Mouse (Mus musculus): ENCODE results near the gene Poc1a.

Poc1a gene

DNA sequence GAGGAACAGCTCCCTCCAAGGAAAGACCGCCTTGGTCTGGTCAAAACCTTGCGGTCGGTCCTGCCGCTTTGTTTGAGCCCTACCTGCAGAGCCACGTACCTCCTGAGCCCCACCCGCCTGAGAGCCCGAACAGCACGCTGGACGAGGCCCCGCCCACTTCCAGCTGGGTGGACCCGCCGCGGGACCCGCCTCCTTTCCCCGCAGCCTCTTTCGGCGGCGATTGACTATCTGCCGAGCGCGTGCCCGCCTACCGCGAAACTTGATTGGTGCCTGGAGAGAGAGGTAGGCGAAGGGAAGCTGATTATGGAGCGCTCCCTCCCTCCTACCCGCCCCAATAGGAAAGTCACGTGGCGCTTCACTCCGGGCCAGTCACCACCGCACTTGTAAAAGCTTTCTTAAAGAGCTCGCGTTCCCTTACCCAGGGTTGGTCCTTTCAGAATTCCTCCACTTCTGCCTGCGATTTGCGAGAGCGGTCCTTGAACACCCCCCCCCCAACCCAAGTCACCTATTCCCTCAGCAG lies 86.8 kb downstream of the Poc1a start:
- in situ Hi-C loops (cut with MseI, MboI): no loop called here

DNA sequence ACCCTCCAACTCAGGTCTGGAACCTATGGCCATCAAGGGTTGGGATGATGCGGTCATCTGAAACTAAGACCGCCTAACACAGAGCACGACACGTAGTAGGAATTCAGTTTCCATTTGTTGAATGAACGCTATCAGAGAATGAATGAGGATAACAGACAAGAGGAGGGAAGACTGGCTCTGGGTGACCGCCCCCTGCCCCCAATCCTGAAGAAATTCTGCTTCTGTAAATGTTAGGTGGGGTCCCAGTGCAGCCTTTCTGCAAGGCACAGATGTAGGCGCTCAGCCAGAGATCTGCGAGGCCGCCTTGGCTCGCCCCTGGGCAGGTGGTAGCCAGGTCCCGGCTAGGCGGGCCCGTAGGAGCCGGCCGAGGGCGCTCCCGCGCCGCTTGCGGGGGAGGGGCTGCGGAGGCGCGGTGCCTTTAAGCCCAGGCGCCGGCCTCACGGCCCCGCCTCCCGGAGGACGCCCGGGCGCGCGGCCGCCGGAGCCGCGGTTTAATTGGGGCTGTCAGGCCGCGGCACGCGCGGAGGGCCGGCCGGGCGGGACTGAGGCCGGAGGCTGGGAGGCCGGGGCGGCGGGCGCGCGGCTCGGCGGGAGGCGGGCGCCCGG lies 87.4 kb downstream of the Poc1a start, which contains the start of gene Dusp7:
TSS of gene Dusp7 (plus strand) at position 521 of the 606 bp plus-strand sequence.
- in situ Hi-C loops (cut with MseI, MboI): no loop called here

DNA sequence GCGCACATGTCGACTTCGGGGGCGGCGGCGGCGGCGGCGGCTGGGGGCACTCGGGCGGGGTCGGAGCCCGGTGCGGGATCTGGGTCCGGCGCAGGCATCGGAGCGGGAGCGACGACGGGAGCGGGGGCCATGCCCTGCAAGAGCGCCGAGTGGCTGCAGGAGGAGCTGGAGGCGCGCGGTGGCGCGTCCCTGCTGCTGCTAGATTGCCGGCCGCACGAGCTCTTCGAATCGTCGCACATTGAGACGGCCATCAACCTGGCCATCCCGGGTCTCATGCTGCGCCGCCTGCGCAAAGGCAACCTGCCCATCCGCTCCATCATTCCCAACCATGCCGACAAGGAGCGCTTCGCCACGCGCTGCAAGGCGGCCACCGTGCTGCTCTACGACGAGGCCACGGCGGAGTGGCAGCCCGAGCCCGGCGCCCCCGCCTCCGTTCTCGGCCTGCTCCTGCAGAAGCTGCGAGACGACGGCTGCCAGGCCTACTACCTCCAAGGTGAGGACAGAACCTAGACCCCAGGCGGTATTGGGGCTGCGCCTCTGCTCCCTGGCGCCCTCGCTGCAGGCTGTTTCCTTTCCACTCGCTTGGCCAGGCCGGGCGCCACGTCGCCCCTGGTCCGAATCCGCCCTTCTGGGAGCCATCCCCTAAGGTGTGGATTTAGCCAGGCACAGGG lies 88.1 kb downstream of the Poc1a start:
- in situ Hi-C loops (cut with MseI, MboI): no loop called here

DNA sequence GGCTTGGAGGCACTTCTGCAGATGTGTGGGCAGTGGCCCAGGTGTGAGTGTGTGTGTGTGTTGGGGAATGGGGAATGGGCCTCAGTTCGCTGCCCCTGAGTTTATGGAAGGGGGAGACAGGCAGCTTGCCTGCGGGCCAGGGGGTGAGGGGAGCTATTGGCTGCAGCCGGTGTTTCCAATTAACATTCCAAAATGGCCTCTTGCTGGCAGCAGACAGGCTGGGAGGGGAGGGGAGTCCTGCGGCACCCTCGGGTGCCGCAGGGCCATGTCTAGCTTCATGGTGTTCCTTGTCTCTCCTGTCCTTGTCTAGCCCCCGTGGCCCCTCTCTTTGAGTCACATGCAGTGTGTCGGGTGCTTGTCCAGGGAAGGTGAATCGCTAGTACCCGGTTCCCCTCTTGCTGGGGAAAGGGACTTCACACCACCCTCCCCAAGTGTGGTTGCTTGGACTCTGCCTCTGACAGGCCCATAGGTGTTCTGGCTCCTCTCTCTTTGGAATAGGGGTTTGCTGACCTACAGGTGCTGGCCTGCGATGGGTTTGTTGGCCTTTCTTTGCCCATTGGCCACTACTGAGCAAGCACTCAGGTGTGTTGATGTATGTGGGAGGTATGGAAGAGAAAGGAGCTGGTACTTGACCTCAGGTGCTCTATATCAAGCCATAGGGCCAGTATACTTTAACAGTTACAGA lies 89.1 kb downstream of the Poc1a start:
- in situ Hi-C loops (cut with MseI, MboI): no loop called here

DNA sequence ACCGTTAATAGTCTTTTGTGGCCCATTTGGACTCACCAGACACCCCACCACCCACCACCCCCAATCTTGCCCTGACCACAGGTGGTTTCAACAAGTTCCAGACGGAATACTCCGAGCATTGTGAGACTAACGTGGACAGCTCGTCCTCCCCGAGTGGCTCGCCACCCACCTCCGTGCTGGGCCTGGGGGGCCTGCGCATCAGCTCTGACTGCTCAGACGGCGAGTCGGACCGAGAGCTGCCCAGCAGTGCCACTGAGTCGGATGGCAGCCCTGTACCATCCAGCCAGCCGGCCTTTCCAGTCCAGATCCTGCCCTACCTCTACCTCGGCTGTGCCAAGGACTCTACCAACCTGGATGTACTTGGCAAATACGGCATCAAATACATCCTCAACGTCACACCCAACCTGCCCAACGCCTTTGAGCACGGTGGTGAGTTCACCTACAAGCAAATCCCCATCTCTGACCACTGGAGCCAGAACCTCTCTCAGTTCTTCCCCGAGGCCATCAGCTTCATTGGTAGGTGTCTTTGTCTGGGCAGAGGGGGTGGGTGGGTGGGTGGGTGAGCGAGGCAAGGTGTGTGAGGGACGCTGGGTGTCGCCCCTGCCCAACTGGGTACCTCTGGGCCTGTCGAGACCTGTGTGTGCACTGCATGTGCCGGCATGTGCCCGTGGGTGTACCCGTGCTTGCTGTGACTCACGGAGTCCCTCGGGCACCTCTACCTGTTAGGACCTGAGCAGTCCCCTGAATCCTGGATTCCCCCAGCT lies 89.9 kb downstream of the Poc1a start:
- in situ Hi-C loops (cut with MseI, MboI): no loop called here

DNA sequence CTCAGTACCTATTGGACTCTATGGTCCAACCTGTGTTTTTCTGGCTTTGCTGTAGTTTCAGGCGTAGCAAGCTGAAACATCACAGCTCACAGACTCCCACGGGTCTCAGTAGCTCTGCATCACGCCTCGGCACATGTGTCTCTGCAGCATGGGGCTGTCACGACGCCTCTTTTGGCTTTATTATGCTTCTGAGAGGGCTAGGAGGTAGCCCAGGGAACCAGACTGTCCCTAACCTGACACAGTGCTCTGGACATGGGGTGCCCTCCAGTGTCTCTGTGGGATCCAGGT lies 90.5 kb downstream of the Poc1a start:
- in situ Hi-C loops (cut with MseI, MboI): no loop called here

DNA sequence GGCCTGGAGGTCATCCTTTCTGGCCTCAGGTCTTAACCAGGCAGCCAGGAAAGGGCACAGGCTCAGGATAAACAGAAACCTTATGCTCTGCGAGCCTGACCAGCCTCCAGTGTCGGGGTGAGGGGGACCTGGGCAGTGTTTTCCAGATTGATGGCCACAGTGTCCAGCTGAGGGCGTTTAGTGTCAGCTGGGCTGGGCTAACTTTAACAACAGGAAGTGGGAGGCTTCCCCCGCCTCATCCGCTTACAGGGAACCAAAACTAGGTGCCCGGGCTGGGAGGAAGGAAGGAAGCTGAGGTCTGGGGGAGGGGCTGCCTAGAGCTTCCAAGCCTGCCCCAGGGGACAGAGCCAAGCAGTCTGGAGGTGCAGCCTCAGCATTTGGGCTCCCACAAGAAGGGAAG lies 90.9 kb downstream of the Poc1a start:
- in situ Hi-C loops (cut with MseI, MboI): no loop called here

DNA sequence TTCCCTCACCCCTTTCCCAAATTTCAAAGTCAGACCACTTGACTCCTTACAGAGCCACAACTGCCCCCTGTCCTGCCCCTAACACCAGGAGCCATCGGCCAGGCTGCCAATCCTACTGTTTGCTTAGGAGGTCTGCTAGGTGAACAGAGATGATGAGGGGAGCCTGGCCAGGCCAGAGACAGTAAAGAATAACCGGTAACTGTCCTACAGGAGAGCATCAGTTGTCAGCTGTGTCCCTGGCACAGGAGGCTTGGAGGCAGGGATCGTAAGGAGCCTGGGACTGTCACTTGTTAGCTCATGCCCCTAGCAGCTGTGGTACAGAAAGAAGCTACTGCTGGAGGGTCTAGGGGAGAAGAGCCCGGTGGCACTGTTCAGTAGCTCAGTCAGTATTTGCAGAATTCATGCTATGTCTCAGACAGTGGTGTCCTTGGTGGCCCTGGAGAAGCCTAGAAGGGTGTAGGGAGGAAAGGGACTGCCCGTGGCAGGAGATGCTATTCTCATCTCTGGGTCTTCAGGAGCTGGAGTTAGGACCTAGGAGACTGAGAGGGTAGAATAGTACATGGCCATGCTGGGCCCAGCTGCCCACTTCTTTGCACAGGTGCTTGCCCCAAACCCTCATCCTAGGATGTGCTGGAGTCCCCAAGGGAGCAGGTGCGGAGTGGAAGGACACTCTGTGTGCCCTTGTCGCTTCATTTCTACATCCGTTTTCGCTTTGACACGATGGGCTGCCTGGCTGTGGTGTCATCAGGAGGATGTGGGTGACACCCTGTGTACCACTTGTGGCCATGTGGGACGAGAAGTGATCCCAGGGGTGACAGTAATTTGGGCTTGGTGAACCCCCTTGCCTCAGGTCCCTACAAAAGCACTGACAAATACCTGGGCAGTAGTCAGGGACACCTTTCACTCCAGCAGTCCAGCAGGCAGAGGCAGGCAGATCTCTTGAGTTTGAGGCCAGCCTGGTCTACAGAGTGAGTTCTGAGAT lies 91.9 kb downstream of the Poc1a start:
- in situ Hi-C loops (cut with MseI, MboI): no loop called here

DNA sequence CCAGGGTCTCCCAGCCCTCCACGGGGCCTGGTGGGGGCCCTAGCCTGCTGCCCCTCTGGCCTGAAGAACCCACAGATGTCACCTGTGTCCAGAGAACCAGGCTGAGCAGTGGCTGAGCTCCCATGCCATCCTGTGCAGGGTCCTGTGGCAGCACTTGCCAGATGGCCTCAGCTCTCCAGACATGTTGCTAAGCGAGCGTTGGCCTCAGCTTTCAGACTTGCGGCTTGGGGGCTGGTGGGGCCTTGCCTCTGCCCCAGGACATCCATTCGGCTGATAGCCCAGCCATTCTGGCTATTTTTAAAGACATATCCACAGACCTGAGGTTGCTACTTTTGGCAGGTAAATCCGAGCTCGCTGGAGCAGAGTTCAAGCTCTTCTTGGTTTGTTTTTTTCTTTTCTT lies 93.1 kb downstream of the Poc1a start:
- in situ Hi-C loops (cut with MseI, MboI): no loop called here

DNA sequence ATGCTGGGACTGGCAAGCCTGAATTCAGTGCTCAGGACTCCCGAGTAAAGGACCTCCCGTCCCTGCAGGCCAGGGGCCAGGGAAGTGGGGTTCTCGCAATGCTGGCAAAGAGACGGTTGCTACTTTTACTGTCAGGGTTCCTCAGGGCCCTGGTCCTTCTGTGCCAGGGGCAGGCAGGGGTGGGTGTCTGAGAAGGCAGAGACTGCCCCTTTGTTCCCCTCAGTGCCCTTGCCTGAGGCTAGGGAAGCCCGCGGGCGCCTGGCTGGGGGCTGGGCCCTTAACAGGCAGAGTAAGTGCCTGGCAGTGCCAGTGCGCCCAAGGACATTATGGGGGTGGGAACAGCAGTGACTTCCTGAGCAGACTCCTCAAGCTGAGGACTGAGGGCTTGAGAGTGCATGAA lies 96.4 kb downstream of the Poc1a start:
- in situ Hi-C loops (cut with MseI, MboI): no loop called here

DNA sequence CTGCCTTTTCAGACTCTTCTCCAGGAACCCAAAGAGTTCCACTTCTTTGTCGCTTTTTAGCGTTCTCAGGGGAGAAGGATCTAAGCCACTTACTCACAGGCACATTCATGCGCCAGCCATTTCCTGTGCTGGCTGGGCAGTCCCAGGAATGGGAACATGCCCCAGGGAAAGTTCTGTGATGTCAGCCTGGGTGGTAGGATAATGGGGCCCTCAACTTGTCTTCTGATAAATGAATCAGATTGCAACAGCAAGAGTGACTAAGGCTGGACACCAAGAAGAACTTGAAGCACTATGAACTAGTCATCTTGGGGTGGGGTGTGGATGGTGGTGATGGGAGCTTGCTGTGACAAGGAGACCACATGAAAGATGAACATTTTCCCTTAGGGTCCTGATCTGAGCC lies 97.2 kb downstream of the Poc1a start:
- in situ Hi-C loops (cut with MseI, MboI): no loop called here

DNA sequence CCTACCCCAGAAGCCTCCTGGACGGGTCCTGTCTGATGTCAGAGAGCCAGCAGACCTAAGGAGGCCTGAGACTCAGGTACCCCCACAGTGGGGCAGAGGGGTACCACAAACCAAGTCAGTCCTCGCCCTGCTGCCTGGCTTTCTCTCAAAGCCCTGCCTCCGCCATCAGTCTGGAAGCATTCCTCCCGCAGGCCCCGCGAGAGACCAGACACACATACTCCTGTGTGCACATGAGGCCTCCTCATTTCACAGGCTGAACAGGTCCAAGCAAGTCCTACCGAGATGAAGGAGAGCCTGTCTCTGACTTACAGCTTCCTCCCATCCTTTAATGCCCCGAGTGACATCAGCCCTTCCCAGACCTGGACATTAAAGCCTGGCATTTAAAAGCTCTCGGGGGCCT lies 97.9 kb downstream of the Poc1a start:
- in situ Hi-C loops (cut with MseI, MboI): no loop called here

DNA sequence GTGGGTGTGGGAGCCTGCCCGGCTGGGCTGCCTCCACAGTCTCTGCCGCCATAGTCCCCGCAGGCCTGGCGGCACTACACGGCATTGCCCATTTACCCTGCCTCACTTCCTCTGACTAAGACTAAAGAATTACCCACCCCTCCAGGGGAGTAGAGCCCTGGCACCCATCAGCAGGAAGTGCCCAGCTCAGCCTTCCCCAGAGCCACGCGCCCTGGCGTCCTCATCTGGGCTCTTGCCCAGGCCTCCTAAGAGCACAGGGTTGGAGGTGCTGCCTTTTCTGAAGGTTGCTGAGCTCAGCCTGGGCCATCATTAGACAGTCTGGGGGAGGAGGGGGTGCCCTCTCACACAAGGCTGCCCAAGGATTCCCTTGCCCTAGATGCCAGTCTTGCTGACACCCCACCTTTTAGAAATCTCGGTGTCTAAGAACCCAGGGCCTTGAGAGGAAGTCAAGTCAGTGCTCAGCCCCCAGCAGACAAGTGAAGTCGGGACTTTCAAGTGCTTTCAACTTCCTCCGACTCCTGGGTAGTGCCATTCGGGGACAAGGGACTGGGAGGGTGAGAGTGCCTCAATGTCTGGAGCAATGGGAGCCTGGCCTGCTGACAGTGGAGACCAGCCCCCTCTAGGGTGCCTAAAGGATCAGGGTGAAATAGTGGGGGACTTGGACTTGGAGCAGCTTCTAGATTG lies 105.5 kb downstream of the Poc1a start:
- in situ Hi-C loops (cut with MseI, MboI): no loop called here

DNA sequence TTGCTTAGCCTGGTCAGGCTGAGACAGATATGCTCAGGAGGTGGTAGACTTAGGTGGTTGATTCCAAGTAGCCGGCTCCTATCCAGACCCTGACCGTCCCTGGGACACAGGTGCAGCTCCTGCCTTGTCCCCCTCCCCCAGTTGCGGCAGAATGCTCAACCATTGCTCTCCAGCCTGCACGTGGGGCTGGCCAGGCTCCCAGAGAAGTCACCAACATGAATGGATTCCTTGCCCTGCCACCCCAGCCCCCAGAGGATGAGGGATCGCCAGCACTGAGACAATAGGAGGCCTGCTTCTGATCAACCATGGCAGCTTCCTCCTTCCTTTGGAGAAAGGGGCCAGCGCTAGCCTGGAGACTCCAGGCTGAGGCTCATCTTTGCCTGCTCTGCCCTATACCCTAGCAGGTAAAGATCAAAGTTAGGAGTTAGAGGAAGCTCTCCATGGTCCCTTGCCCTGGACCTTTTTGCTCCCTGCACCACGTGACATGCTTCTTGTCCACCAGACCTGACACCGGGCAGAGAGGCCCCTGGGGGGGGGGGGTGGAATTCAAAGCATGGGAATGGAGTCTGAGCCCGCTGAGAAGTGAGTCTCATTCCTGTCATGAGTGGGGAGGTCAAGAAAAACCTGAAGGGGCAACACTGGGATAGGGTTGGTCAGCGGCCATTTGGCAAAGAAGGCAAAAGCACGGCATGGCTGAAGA lies 112.1 kb downstream of the Poc1a start:
- in situ Hi-C loops (cut with MseI, MboI): no loop called here

DNA sequence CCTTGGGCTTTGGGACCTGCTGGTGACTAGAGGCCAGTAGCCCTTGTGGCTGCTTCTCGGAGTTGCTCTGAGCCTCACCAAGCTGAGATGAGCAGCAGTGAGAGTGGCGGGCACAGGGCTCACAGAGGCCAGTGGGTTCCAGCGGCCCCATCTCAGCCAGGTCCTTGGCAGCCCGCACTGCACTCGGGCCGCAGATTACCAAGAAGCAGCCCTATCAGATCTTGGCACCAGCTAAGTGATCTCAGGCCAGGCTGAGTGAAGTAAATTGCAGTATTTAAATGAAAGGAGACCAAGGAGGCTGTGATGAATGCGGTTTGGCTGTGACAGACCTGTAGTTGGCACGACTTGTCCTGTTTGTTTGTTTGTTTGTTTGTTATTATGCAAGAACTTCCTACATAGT lies 112.7 kb downstream of the Poc1a start:
- in situ Hi-C loops (cut with MseI, MboI): no loop called here

DNA sequence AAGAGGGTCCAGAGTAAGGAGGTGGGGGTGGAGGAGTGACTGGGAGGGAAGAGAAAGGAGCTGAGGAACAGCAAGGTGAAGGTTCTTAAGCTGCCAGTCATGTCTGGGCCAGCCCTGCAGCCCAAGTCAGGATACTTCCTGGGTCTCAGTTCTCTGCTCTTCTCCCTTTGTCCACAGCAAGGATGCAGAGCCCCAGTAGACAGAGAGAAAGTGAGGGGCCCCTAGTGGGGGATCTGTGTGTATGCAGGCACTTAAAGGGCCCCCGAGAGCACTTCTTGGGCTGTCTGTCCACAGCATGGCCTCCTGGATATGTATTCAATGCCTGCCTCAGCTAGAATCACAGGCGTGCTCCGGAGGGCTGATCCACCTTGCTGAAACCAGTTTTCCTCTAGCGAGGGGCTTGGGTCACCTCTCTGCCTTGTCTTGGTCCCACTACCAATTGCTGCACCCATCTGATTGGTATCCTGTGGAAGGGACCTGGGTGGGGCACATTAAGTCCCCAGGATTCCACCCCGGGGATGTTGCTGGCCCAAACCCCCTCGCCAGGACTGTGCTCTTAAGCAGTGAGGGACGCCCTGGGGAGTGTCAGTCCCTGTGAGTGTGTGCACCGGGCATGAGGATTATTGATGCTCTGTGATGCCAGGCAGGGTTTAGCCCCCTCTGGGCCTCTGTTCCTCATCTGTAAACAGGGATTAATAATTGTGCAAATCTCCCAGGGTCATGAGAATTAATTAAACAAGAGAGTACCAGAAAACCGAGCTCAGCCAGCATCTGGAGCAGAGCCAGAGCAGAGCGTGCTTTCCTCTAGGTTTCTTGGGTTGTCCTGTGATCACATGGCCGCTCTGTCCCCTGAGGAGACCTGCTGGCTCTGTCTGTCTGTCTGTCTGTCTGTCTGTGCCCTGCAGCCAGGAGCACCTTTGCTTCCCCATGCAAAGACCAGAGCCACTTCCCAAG lies 114.1 kb downstream of the Poc1a start:
- in situ Hi-C loops (cut with MseI, MboI): no loop called here

DNA sequence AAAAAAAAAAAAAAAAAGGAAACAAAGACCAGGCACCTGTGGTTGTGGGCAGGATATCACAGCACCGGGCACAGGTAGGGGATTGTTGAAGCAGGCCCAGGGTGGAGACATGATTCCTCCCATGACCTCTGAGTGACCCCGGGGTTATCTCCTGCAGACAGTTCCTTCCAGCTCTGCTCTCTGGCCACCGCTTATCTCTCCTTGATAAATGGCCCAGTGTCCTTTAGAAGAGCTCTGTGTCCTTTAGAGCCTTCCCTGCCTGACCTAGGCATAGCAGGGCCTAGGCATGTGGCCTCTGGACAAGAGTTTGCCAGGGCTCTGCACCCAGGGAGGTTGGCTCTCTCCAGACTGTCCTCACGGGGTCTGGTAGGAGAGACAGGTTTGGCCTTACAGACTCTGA lies 116.9 kb downstream of the Poc1a start:
- in situ Hi-C loops (cut with MseI, MboI): no loop called here

DNA sequence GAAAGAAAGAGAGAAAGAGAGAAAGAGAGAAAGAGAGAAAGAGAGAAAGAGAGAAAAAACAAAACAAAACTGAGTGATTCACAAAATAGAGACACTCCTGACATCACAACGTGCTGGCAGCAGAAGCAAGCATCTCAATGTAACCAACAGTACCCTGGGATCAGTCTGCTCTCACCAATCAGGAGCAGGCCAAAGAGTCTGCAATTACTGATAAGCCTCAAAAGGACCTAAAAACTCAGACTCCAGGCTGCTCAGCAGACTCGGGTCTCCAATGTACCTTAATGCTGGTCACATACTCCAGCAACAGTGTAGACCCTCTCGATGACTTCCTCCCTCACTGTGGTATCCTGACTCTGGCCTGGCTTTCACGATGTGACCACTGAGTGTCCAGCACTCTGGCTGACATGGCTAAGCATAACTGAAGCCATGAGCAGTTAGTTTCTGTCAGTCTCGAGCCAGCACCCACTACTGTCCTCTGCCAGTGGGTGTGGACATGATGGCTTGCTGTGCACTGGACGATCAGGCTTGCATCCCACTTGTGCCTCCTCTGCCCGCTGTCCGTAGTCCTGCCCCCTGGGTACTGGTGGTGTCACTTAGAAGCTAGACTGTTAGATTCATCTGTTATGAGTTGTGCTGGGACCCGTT lies 117.9 kb downstream of the Poc1a start:
- in situ Hi-C loops (cut with MseI, MboI): no loop called here

All from mouse trophoblast stem cell (cell line).